Mouse (Mus musculus) intestine, embryonic 15.5 days (tissue): ENCODE results near the gene Aqp5. TPM values are rescaled to one million over a fixed set of nuclear protein-coding genes. Genes with fewer than 3 reads are reported as not detected.

Source experiments
- ATAC-seq: fragments of 200-750 bp; cut with Nextera tagmentation; 2 replicates; pipeline ENCODE4 v1.8.0; 2017; ENCODE audit warnings: moderate TSS enrichment, moderate library complexity
- H3K27ac ChIP-seq: fragments of 300-500 bp; sonication (generic); 2 replicates; pipeline ENCODE4 v1.5.1; 2015; ENCODE audit warnings: mild to moderate bottlenecking, inconsistent platforms
- H3K27me3 ChIP-seq: fragments of 300-500 bp; sonication (generic); replicated peaks from 2 replicates; pipeline ENCODE4 v1.6.1; 2015; ENCODE audit warnings: inconsistent platforms
- H3K36me3 ChIP-seq: fragments of 300-500 bp; sonication (generic); 2 replicates; pipeline ENCODE4 v1.6.1; 2015; ENCODE audit warnings: inconsistent platforms
- H3K4me1 ChIP-seq: fragments of 300-500 bp; sonication (generic); replicated peaks from 2 replicates; pipeline ENCODE4 v1.6.1; 2015; ENCODE audit warnings: inconsistent platforms
- H3K4me2 ChIP-seq: fragments of 300-500 bp; sonication (generic); replicated peaks from 2 replicates; pipeline ENCODE4 v1.6.1; 2015; ENCODE audit warnings: mild to moderate bottlenecking, inconsistent platforms
- H3K4me3 ChIP-seq: fragments of 300-500 bp; sonication (generic); replicated peaks from 2 replicates; pipeline ENCODE4 v1.5.1; 2015; ENCODE audit warnings: inconsistent platforms
- H3K9ac ChIP-seq: fragments of 300-500 bp; sonication (generic); 2 replicates; pipeline ENCODE4 v1.6.1; 2015; ENCODE audit warnings: inconsistent platforms
- H3K9me3 ChIP-seq: fragments of 300-500 bp; sonication (generic); 2 replicates; pipeline ENCODE4 v1.6.1; 2016; ENCODE audit warnings: inconsistent platforms
- WGBS: fragments of 180-500 bp; shearing (Covaris S2); methylation state at CpG from one replicate; pipeline ENCODE4 v1.1.7; 2015; 5-methylcytosine and 5-hydroxymethylcytosine counted together
- polyA plus RNA-seq: library from polyadenylated mRNA; unstranded; fragments of >200 nt; fragmentation: Nextera tagmentation; extraction: Ambion mirVana; gene quantifications from 2 replicates; pipeline ENCODE4 v1.2.1, GENCODE M21; 2015

Gene Aqp5
- polyA plus RNA-seq, 1 experiment from 2014 or later, result 0.65 TPM

GRCm38 (mm10) chr15:99583463-99584344 is 6.9 kb upstream of the Aqp5 start:
- Histone ChIP-seq H3K9me3 (no peaks in the 10 kb centered on the region), H3K4me2 (peak overlapping the region; percentile 71), H3K9ac (no peak overlapping the region), H3K4me1 (peaks cover 18% of the 10 kb centered on the region), H3K27me3 (peaks cover 83% of the 10 kb centered on the region), H3K27ac (no peak overlapping the region), H3K4me3 (peak overlapping the region; percentile 33), H3K36me3 (no peaks in the 10 kb centered on the region)
- 2% methylated on average over 54 of the region's 54 CpGs for WGBS
- ATAC-seq, result peak; percentile 61

- Histone ChIP-seq H3K9me3 (no peaks in the 10 kb centered on the region), H3K4me3 (peak overlapping the region; percentile 33), H3K4me2 (peak overlapping the region; percentile 71), H3K27me3 (peaks cover 85% of the 10 kb centered on the region), H3K4me1 (peaks cover 18% of the 10 kb centered on the region), H3K36me3 (no peaks in the 10 kb centered on the region), H3K9ac (no peak overlapping the region), H3K27ac (no peak overlapping the region)
- ATAC-seq, result peak; percentile 43; the same call in 1 of the 2 replicates
- WGBS, result under 1% methylated on average over 24 of the region's 24 CpGs
Measured at GRCm38 (mm10) chr15:99584407-99585202, 6.0 kb upstream of the Aqp5 start.

- H3K27me3 ChIP-seq, result peaks cover 94% of the 10 kb centered on the region
- no peak overlapping the region for H3K9ac ChIP-seq
- H3K27ac ChIP-seq, result no peak overlapping the region
- H3K9me3 ChIP-seq, result no peaks in the 10 kb centered on the region
- no peak overlapping the region for H3K4me3 ChIP-seq
- H3K36me3 ChIP-seq, result no peaks in the 10 kb centered on the region
- ATAC-seq, result no peak
- 64% methylated on average over 6 of the region's 6 CpGs for WGBS
- H3K4me1 ChIP-seq, result peaks cover 23% of the 10 kb centered on the region
- no peak overlapping the region for H3K4me2 ChIP-seq
Measured at GRCm38 (mm10) chr15:99585741-99586140, 4.8 kb upstream of the Aqp5 start.

- no peak for ATAC-seq
- H3K9me3 ChIP-seq, result no peaks in the 10 kb centered on the region
- H3K9ac ChIP-seq, result no peak overlapping the region
- no peak overlapping the region for H3K4me2 ChIP-seq
- H3K4me1 ChIP-seq, result peaks cover 26% of the 10 kb centered on the region
- H3K27ac ChIP-seq, result no peak overlapping the region
- 88% methylated on average over 3 of the region's 3 CpGs for WGBS
- no peaks in the 10 kb centered on the region for H3K36me3 ChIP-seq
- no peak overlapping the region for H3K4me3 ChIP-seq
- H3K27me3 ChIP-seq, result peaks cover 94% of the 10 kb centered on the region
Measured at GRCm38 (mm10) chr15:99586525-99586924, 4.1 kb upstream of the Aqp5 start.

- Histone ChIP-seq H3K9me3 (no peaks in the 10 kb centered on the region), H3K9ac (no peak overlapping the region), H3K4me2 (no peak overlapping the region), H3K4me1 (peaks cover 17% of the 10 kb centered on the region), H3K27ac (no peak overlapping the region), H3K27me3 (peaks cover 99% of the 10 kb centered on the region), H3K4me3 (no peak overlapping the region), H3K36me3 (no peaks in the 10 kb centered on the region)
- WGBS, result 7% methylated on average over 9 of the region's 9 CpGs
- no peak for ATAC-seq
Measured at GRCm38 (mm10) chr15:99589237-99589636, 1.3 kb upstream of the Aqp5 start.

- no peaks in the 10 kb centered on the region for H3K9me3 ChIP-seq
- H3K4me3 ChIP-seq, result no peak overlapping the region
- ATAC-seq, result no peak
- no peaks in the 10 kb centered on the region for H3K36me3 ChIP-seq
- no peak overlapping the region for H3K4me2 ChIP-seq
- WGBS, result 26% methylated on average over 7 of the region's 7 CpGs
- no peak overlapping the region for H3K27ac ChIP-seq
- peaks cover 12% of the 10 kb centered on the region for H3K4me1 ChIP-seq
- H3K9ac ChIP-seq, result no peak overlapping the region
- H3K27me3 ChIP-seq, result peaks cover 99% of the 10 kb centered on the region
Measured at GRCm38 (mm10) chr15:99589704-99590103, 878 bp upstream of the Aqp5 start.

- 73% methylated on average over 8 of the region's 8 CpGs for WGBS
- H3K9me3 ChIP-seq, result no peaks in the 10 kb centered on the region
- H3K27ac ChIP-seq, result no peak overlapping the region
- H3K9ac ChIP-seq, result no peak overlapping the region
- H3K4me1 ChIP-seq, result peaks cover 12% of the 10 kb centered on the region
- H3K27me3 ChIP-seq, result peaks cover 84% of the 10 kb centered on the region
- H3K4me3 ChIP-seq, result no peak overlapping the region
- no peaks in the 10 kb centered on the region for H3K36me3 ChIP-seq
- no peak for ATAC-seq
- no peak overlapping the region for H3K4me2 ChIP-seq
Measured at GRCm38 (mm10) chr15:99592177-99592576, 1.6 kb downstream of the Aqp5 start.

- H3K27me3 ChIP-seq, result peaks cover 84% of the 10 kb centered on the region
- 79% methylated on average over 5 of the region's 5 CpGs for WGBS
Measured at GRCm38 (mm10) chr15:99592877-99593276, 2.3 kb downstream of the Aqp5 start.

GRCm38 (mm10) chr15:99594951-99595350 is 4.4 kb downstream of the Aqp5 start:
- Histone ChIP-seq H3K36me3 (no peaks in the 10 kb centered on the region), H3K4me2 (no peak overlapping the region), H3K4me1 (peaks cover 12% of the 10 kb centered on the region), H3K4me3 (no peak overlapping the region), H3K9ac (no peak overlapping the region), H3K9me3 (no peaks in the 10 kb centered on the region), H3K27ac (no peak overlapping the region), H3K27me3 (peaks cover 76% of the 10 kb centered on the region)
- ATAC-seq, result no peak
- 79% methylated on average over 10 of the region's 10 CpGs for WGBS

More at GRCm38 (mm10) chr15:99592877-99593276, 2.3 kb downstream of the Aqp5 start:
- no peak for ATAC-seq
- Histone ChIP-seq H3K4me1 (peaks cover 12% of the 10 kb centered on the region), H3K9ac (no peak overlapping the region), H3K36me3 (no peaks in the 10 kb centered on the region), H3K9me3 (no peaks in the 10 kb centered on the region), H3K4me2 (no peak overlapping the region), H3K4me3 (no peak overlapping the region), H3K27ac (no peak overlapping the region)

- no peak overlapping the region for H3K27ac ChIP-seq
- peaks cover 70% of the 10 kb centered on the region for H3K27me3 ChIP-seq
- no peak overlapping the region for H3K9ac ChIP-seq
- H3K4me3 ChIP-seq, result no peak overlapping the region
- peak; percentile 86 for ATAC-seq
- peaks cover 3% of the 10 kb centered on the region for H3K4me1 ChIP-seq
- WGBS, result 1% methylated on average over 7 of the region's 7 CpGs
- H3K9me3 ChIP-seq, result no peaks in the 10 kb centered on the region
- no peak overlapping the region for H3K4me2 ChIP-seq
- no peaks in the 10 kb centered on the region for H3K36me3 ChIP-seq
Measured at GRCm38 (mm10) chr15:99596056-99596687, 5.6 kb downstream of the Aqp5 start.

GRCm38 (mm10) chr15:99596841-99597240 is 6.3 kb downstream of the Aqp5 start:
- Histone ChIP-seq H3K9ac (no peak overlapping the region), H3K4me3 (no peak overlapping the region), H3K27me3 (peaks cover 64% of the 10 kb centered on the region), H3K4me2 (no peak overlapping the region), H3K9me3 (no peaks in the 10 kb centered on the region), H3K36me3 (no peaks in the 10 kb centered on the region), H3K4me1 (peaks cover 3% of the 10 kb centered on the region; the same call in 1 of the 2 replicates), H3K27ac (no peak overlapping the region)
- no peak for ATAC-seq
- 54% methylated on average over 7 of the region's 7 CpGs for WGBS

GRCm38 (mm10) chr15:99597596-99597995 is 7.0 kb downstream of the Aqp5 start:
- WGBS, result 55% methylated on average over 8 of the region's 8 CpGs

More at GRCm38 (mm10) chr15:99597596-99597995, 7.0 kb downstream of the Aqp5 start:
- H3K27me3 ChIP-seq, result peaks cover 56% of the 10 kb centered on the region
- no peaks in the 10 kb centered on the region for H3K36me3 ChIP-seq
- no peak overlapping the region for H3K9ac ChIP-seq
- H3K27ac ChIP-seq, result no peak overlapping the region
- H3K4me3 ChIP-seq, result no peak overlapping the region
- no peaks in the 10 kb centered on the region for H3K9me3 ChIP-seq
- no peak overlapping the region for H3K4me2 ChIP-seq
- peaks cover 5% of the 10 kb centered on the region for H3K4me1 ChIP-seq
- no peak for ATAC-seq
